Mouse (Mus musculus) intestine, embryonic 16.5 days (tissue): ENCODE measurements around the gene Prss29. TPM values are rescaled to one million over a fixed set of nuclear protein-coding genes. Genes with fewer than 3 reads are reported as not detected.

ENCODE experiments used
- ATAC-seq: fragments of 200-750 bp; cut with Nextera tagmentation; 2 replicates; pipeline ENCODE4 v1.8.0; 2017; ENCODE audit warnings: moderate TSS enrichment, moderate library complexity
- H3K27ac ChIP-seq: fragments of 300-500 bp; sonication (generic); 2 replicates; pipeline ENCODE4 v1.5.1; 2014; ENCODE audit warnings: mild to moderate bottlenecking, low read length
- H3K27me3 ChIP-seq: fragments of 300-500 bp; sonication (generic); replicated peaks from 2 replicates; pipeline ENCODE4 v1.6.1; 2014; ENCODE audit warnings: low read length, control low read depth, mixed read lengths; ENCODE audit not compliant: control insufficient read depth, insufficient read depth
- H3K36me3 ChIP-seq: fragments of 300-500 bp; sonication (generic); 2 replicates; pipeline ENCODE4 v1.6.1; 2014; ENCODE audit warnings: low read length, control low read depth; ENCODE audit not compliant: control insufficient read depth, insufficient read depth
- H3K4me1 ChIP-seq: fragments of 300-500 bp; sonication (generic); 2 replicates; pipeline ENCODE4 v1.6.1; 2014; ENCODE audit warnings: low read length, control low read depth, mixed read lengths; ENCODE audit not compliant: control insufficient read depth, insufficient read depth
- H3K4me2 ChIP-seq: fragments of 300-500 bp; sonication (generic); 2 replicates; pipeline ENCODE4 v1.6.1; 2014; ENCODE audit warnings: low read depth, low read length, control low read depth
- H3K4me3 ChIP-seq: fragments of 300-500 bp; sonication (generic); 2 replicates; pipeline ENCODE4 v1.5.1; 2014; ENCODE audit warnings: mild to moderate bottlenecking, low read length
- H3K9ac ChIP-seq: fragments of 300-500 bp; sonication (generic); 2 replicates; pipeline ENCODE4 v1.6.1; 2014; ENCODE audit warnings: low read depth, low read length
- H3K9me3 ChIP-seq: fragments of 300-500 bp; sonication (generic); 2 replicates; pipeline ENCODE4 v1.6.1; 2016; ENCODE audit warnings: low read length, control low read depth; ENCODE audit not compliant: control insufficient read depth
- WGBS: fragments of 180-500 bp; shearing (Covaris S2); extraction: QIAGEN DNeasy Blood & Tissue Kit; methylation state at CpG from one replicate; pipeline ENCODE4 v1.1.7; 2014; 5-methylcytosine and 5-hydroxymethylcytosine counted together
- polyA plus RNA-seq: library from polyadenylated mRNA; unstranded; fragments of >200 nt; fragmentation: Nextera tagmentation; extraction: Ambion mirVana; gene quantifications from 2 replicates; pipeline ENCODE4 v1.2.1, GENCODE M21; 2015

Gene Prss29
- not detected in 2 replicates for polyA plus RNA-seq

GRCm38 (mm10) chr17:25318354-25318753 is at the start of gene Prss29:
Gene Prss29, plus strand, starts transcription at chr17:25318654.
- no peak within 1 kb of the TSS for H3K27ac ChIP-seq
- H3K4me1 ChIP-seq = no peaks in the 10 kb centered on the region
- H3K9me3 ChIP-seq = no peaks in the 10 kb centered on the region
- ATAC-seq = no peak
- no peaks in the 10 kb centered on the region for H3K36me3 ChIP-seq
- no peak within 1 kb of the TSS for H3K4me2 ChIP-seq
- H3K27me3 ChIP-seq = no peaks in the 10 kb centered on the region
- H3K9ac ChIP-seq = no peak within 1 kb of the TSS
- no peak within 1 kb of the TSS for H3K4me3 ChIP-seq
- 69% methylated on average over 5 of the region's 5 CpGs for WGBS

- Histone ChIP-seq H3K9me3 (no peaks in the 10 kb centered on the region), H3K4me2 (peak overlapping the region; percentile 97; the same call in 1 of the 2 replicates), H3K27me3 (no peaks in the 10 kb centered on the region), H3K9ac (no peak overlapping the region), H3K4me1 (peaks cover 20% of the 10 kb centered on the region), H3K27ac (no peak overlapping the region), H3K36me3 (peaks cover 22% of the 10 kb centered on the region), H3K4me3 (no peak overlapping the region)
- 73% methylated on average over 2 of the region's 2 CpGs for WGBS
- ATAC-seq = no peak
These were observed 47.6 kb upstream of the Prss29 start for GRCm38 (mm10) chr17:25270795-25271335.

- peak; percentile 16; the same call in 1 of the 2 replicates for ATAC-seq
These were observed 46.1 kb upstream of the Prss29 start for GRCm38 (mm10) chr17:25272326-25272725.

GRCm38 (mm10) chr17:25272951-25273705 is 45.3 kb upstream of the Prss29 start:
- peaks cover 6% of the 10 kb centered on the region for H3K36me3 ChIP-seq
- peak overlapping the region; percentile 100 for H3K9ac ChIP-seq
- H3K4me3 ChIP-seq = peak overlapping the region; percentile 96
- peak overlapping the region; percentile 97 for H3K4me2 ChIP-seq
- peak overlapping the region; percentile 99 for H3K27ac ChIP-seq
- under 1% methylated on average over 91 of the region's 92 CpGs for WGBS
- peak; percentile 92 for ATAC-seq
- no peaks in the 10 kb centered on the region for H3K27me3 ChIP-seq
- no peaks in the 10 kb centered on the region for H3K9me3 ChIP-seq
- H3K4me1 ChIP-seq = peaks cover 20% of the 10 kb centered on the region

More at GRCm38 (mm10) chr17:25272326-25272725, 46.1 kb upstream of the Prss29 start:
- Histone ChIP-seq H3K4me2 (peak overlapping the region; percentile 97), H3K9ac (peak overlapping the region; percentile 100), H3K36me3 (peaks cover 13% of the 10 kb centered on the region), H3K9me3 (no peaks in the 10 kb centered on the region), H3K27ac (peak overlapping the region; percentile 99), H3K27me3 (no peaks in the 10 kb centered on the region), H3K4me3 (peak overlapping the region; percentile 96), H3K4me1 (peaks cover 20% of the 10 kb centered on the region)
- 0% methylated on average over 10 of the region's 10 CpGs for WGBS

GRCm38 (mm10) chr17:25273706-25274501 is 44.5 kb upstream of the Prss29 start:
- whole genome bisulfite sequencing = 1% methylated on average over 40 of the region's 45 CpGs
- H3K4me2 ChIP-seq = peak overlapping the region; percentile 50
- H3K4me1 ChIP-seq = peaks cover 20% of the 10 kb centered on the region
- no peaks in the 10 kb centered on the region for H3K27me3 ChIP-seq
- peak overlapping the region; percentile 99 for H3K27ac ChIP-seq
- no peaks in the 10 kb centered on the region for H3K36me3 ChIP-seq
- no peaks in the 10 kb centered on the region for H3K9me3 ChIP-seq
- peak; percentile 87 for ATAC-seq
- peak overlapping the region; percentile 96 for H3K4me3 ChIP-seq
- H3K9ac ChIP-seq = peak overlapping the region; percentile 100

DNA sequence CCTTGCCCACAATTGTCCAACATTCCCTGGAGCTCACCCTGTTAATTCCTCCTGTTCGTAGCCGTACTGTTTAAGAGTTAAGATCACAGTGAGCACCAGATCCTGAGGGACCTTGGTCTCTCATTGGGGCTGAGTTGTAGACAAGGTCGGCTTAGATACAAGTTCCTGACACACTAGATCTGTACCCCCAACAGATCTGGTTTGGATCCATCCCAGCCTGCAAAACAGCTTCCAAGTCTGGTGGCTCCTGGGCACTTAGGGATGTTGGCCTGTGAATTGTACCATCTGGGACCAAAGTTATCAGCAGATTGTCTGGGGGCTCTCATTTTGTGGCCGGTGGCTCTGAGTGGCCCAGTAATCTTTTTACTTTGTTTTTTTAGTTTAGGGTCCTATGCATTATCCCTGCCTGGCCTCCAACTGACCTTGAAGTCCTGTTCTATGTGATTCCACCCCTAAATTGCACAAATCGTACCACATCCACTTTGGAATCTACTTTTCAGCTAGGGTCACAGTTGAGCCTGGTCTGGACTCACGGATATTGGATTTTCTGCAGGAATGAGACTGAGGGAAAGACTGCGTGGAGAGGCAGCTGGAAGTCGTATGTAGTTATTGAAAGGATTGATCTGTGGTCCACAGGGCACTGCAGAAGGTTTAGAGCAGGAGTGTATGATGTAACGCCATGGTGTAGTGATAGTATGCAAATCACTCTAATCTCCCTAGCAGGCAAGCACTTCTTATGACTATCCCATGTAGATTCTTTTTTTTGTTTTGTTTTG is 43.7 kb upstream of the Prss29 start, which contains the start of gene Ube2i:
Gene Ube2i, minus strand, starts transcription at position 52 of the 776 bp plus-strand sequence.
- peak within 1 kb of the TSS; percentile 50 for H3K4me2 ChIP-seq
- H3K4me1 ChIP-seq = peaks cover 20% of the 10 kb centered on the region
- H3K9ac ChIP-seq = peak within 1 kb of the TSS; percentile 100
- peak within 1 kb of the TSS; percentile 96 for H3K4me3 ChIP-seq
- ATAC-seq = no peak
- H3K36me3 ChIP-seq = no peaks in the 10 kb centered on the region
- H3K27ac ChIP-seq = peak within 1 kb of the TSS; percentile 99
- no peaks in the 10 kb centered on the region for H3K27me3 ChIP-seq
- WGBS = 75% methylated on average over 9 of the region's 9 CpGs
- H3K9me3 ChIP-seq = no peaks in the 10 kb centered on the region

- H3K4me1 ChIP-seq = peaks cover 14% of the 10 kb centered on the region
- no peaks in the 10 kb centered on the region for H3K36me3 ChIP-seq
- ATAC-seq = no peak
- H3K9me3 ChIP-seq = no peaks in the 10 kb centered on the region
- H3K27ac ChIP-seq = no peak overlapping the region
- WGBS = 94% methylated on average over 3 of the region's 3 CpGs
- no peak overlapping the region for H3K4me2 ChIP-seq
- H3K4me3 ChIP-seq = no peak overlapping the region
- no peak overlapping the region for H3K9ac ChIP-seq
- no peaks in the 10 kb centered on the region for H3K27me3 ChIP-seq
These were observed 42.6 kb upstream of the Prss29 start for GRCm38 (mm10) chr17:25275833-25276232.

GRCm38 (mm10) chr17:25282133-25282532 is 36.3 kb upstream of the Prss29 start:
- ATAC-seq = peak; percentile 86
- H3K27ac ChIP-seq = no peak overlapping the region
- WGBS = 26% methylated on average over 11 of the region's 11 CpGs
- no peaks in the 10 kb centered on the region for H3K36me3 ChIP-seq
- no peaks in the 10 kb centered on the region for H3K9me3 ChIP-seq
- no peaks in the 10 kb centered on the region; the same call in 1 of the 2 replicates for H3K4me1 ChIP-seq
- H3K9ac ChIP-seq = no peak overlapping the region
- no peaks in the 10 kb centered on the region for H3K27me3 ChIP-seq
- peak overlapping the region; percentile 4; the same call in 1 of the 2 replicates for H3K4me2 ChIP-seq
- H3K4me3 ChIP-seq = no peak overlapping the region
